Mouse (Mus musculus) urinary bladder, adult 18-20 months (tissue): ENCODE data around the gene Prkg2.

Experiments
- DNase-seq, 2 experiments: peaks; one replicate each; pipeline ENCODE4 v3.0.0; 2022; ENCODE audit warnings: low spot score in 2 of 2, mixed read lengths in 2 of 2

The Prkg2 gene

DNA sequence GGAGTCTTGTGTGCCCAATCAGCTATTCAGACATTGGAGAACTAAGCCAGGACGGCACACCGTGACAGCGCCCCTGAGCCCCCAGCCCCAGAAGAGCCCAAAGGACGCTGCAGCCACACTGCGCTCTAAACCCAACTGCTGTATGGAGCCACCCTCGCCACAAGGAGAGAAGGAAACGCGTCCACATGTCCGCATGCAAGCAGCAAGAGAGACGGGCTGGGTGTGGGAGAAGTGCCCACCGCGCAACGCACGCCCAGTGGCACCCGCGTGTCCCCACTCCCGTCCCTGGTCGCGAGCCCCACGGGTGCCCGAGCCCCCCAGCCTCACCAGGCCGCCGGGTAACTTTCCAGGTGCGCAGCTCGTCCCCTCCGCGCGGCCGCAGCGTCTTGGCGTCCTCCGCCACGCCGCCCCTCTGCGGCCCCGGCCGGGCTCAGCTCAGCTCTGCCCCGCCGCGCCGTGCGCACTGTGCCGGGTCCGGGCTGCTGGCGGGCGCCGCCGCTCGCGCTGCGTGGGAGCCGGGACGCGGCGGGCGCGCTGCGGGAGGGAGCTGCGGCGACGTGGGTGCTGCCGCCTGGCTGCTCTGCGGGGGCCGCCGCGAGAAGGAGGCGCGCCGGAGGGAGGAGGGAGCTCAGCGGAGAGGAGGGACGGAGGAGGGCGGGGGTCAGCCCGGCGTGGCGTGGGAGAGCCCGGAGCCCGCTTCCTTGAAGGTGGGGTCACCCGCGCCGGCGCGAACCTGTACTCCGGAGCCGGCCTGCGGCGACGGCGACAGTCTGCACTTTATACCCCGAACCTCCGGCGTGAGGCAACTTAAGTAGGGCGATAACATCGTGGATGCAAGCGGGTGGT, at the start of gene Prkg2:
TSS of gene Prkg2 (minus strand) at position 756 of the 846 bp plus-strand sequence.
- peak in 1 of 2 experiments; percentile 19 for DNase-seq

DNA sequence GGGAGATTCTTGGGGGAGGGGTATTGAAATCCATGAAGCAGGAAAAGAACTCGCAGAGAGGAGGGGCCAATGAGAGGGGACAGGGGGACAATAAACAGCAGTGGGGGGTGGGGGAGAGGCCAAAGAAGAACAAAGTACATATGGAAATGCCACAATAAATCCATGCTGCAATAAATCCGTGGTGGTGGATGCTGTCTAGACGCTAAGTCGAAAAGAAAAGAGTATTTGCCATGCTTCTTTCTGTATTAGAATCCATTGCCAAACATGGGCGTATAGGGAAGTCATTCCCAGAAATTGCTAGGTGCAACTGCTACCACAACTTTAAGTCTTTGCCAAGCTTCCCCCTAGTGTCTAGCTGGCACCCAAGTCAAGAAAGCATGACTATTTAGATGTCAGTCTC, 46.8 kb upstream of the Prkg2 start:
- DNase-seq: no peak

GRCm38 (mm10) chr5:99078375-99078774, 41.2 kb upstream of the Prkg2 start:
- no peak for DNase-seq

GRCm38 (mm10) chr5:99068391-99068790, 31.2 kb upstream of the Prkg2 start:
- no peak for DNase-seq

DNA sequence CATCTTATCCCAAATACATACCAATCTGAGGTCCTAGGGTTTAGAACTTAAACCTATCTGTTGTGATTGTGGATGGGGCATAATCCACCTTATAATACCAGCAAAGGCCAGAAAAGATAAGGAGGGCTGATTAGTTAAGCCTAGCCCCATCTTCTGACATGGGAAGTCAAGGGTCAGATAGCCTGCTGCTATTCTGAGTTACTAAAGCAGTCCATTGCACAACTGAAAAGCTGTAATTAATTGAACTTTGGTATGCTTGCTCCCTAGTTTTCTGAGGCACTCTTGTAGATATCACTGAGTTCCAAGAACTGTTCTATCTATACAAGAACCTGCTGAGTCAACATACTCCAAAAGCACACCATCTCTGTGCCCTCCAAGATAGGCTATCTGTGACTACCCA, 25.4 kb upstream of the Prkg2 start:
- no peak for DNase-seq

- DNase-seq: peak in 1 of 2 experiments; percentile 17
These were observed 1.9 kb upstream of the Prkg2 start for GRCm38 (mm10) chr5:99039021-99039420.

- no peak for DNase-seq
These were observed 276 bp upstream of the Prkg2 start for GRCm38 (mm10) chr5:99037442-99037811.

GRCm38 (mm10) chr5:99035961-99036360, 1.2 kb downstream of the Prkg2 start:
- DNase-seq: no peak

GRCm38 (mm10) chr5:99031551-99032149, 5.5 kb downstream of the Prkg2 start:
- DNase-seq: no peak

DNA sequence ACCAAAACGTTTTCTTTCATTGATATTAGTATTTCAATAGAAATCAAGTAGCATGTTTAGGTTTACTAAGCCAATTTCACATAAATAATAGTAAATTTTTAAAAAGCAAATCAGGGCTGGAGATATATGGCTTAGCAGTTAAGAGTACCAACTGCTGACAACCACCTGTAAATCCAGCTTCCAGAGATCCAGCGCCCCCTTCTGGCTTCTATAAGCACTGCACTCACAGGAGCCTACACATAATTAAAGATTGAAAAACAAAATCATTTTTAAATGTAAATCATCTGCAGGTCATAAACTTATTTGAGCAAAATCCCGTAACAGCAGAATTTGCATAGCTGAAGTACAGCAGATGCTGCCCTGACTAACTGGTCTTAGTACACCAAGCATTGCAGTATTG, 10.8 kb downstream of the Prkg2 start:
- DNase-seq: no peak

DNA sequence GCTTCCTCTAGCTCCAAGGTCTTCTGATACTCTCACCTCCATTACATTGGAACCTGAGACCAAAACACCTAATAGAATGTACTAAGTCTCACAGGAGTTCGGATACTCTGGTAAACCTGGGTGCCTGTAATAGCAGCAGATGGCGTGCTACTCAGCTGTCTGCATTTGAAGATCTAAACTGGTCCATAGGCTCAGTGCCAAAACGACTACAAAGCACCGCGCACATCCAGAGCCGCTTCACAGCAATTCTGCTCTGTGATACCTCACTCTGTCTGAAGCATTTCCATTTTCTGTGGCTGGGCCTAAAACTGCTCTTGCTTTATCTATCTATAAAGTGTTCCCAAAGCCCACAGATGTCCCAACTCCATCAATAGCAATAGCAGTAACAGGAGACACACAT, 17.4 kb downstream of the Prkg2 start:
- no peak for DNase-seq

- DNase-seq: no peak
These were observed 22.0 kb downstream of the Prkg2 start for GRCm38 (mm10) chr5:99015140-99015539.

GRCm38 (mm10) chr5:99010448-99011151, 26.6 kb downstream of the Prkg2 start:
- no peak for DNase-seq

GRCm38 (mm10) chr5:98998104-98998503, 39.0 kb downstream of the Prkg2 start:
- no peak for DNase-seq

- DNase-seq: no peak
These were observed 41.4 kb downstream of the Prkg2 start for GRCm38 (mm10) chr5:98995767-98996166.

- no peak for DNase-seq
These were observed 45.6 kb downstream of the Prkg2 start for GRCm38 (mm10) chr5:98991600-98991999.

- no peak for DNase-seq
These were observed 49.5 kb downstream of the Prkg2 start for GRCm38 (mm10) chr5:98987634-98988033.

- DNase-seq: no peak
These were observed 50.0 kb downstream of the Prkg2 start for GRCm38 (mm10) chr5:98987116-98987515.

DNA sequence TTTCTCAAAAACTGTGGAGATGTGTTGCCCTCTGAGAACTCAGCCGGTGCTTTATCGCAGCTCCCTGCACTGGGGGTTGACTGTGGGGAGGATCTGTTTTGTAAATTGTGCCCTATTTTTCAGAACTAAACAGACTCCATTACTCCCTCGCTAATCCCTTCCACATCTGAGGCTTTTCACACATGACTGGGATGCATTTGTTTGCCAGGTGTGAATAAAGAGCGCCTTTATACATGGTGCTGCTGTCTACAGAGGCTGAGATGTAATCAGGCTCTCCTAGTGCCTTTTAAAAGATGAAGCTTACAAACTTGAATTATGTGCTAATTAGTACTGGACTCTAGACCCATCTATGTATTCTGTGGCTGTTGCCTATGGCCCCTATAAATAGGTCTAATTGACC, 50.7 kb downstream of the Prkg2 start:
- DNase-seq: no peak

DNA sequence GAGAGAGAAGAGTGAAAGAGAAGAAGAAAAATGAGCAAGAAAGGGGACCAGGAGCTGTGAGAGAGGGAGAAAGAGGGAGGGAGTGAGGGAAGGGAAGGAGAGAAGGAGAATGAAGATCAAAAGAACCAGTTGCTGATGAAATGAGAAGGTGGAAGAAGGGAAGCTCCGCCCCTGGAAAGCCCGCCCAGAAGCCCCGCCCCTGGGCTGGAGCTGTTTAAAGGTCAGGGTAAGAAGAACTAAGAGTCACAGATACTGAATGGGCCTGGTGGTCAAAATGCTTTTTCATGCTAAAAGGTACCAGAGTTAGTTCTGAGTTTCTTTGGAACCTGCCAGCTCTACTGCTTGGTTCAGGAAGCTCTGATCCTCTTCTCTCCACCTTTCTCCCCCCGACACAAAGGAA, 51.1 kb downstream of the Prkg2 start:
- DNase-seq: no peak

DNA sequence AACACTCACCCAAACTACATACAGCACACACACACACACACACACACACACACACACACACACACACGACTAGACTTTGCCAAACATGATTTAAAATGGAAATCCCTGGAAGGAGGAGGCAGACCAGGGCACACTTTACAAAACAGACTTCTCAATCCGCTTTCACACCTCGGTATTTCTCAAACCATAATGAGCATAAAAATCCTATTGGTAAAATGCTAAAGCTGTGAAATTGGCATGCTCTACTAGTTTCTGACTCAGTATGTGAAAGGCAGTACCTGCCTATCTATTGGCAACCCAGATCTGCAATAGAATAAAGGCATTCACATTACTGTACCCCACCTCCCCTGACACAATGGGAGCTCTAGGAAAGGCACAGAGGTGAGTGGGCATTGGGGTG, 52.1 kb downstream of the Prkg2 start:
- DNase-seq: no peak

- DNase-seq: no peak
These were observed 55.8 kb downstream of the Prkg2 start for GRCm38 (mm10) chr5:98981304-98981703.

GRCm38 (mm10) chr5:98978316-98978715, 58.8 kb downstream of the Prkg2 start:
- no peak for DNase-seq
